In genomic region chr7:44850789-44851624, GRCm38 (mm10) we compare ENCODE assay signal across 8 mouse cellular contexts. TPM values are rescaled to one million over a fixed set of nuclear protein-coding genes. Genes with fewer than 3 reads are reported as not detected.
DNase-seq lines count a peak whose midpoint lies in the region; ATAC-seq and TF ChIP-seq lines count a peak whose summit lies in the region.

No protein-coding gene starts in this region.

- H3K4me1 ChIP-seq in lung, postnatal 0 days (ENCODE audit: insufficient read depth, low read depth, low read length) = peaks cover 28% of the 10 kb centered on the region
- H3K4me1 ChIP-seq in limb, embryonic 11.5 days (ENCODE audit: control insufficient read depth, insufficient read depth, low read length) = peaks cover 22% of the 10 kb centered on the region
- H3K4me1 ChIP-seq in stomach, embryonic 15.5 days = peaks cover 53% of the 10 kb centered on the region

- 72% methylated on average over 8 of the region's 8 CpGs for WGBS in lung, postnatal 0 days
- 84% methylated on average over 8 of the region's 8 CpGs for WGBS in limb, embryonic 11.5 days
- 79% methylated on average over 8 of the region's 8 CpGs for WGBS in stomach, embryonic 15.5 days

- H3K36me3 ChIP-seq in lung, postnatal 0 days (ENCODE audit: insufficient read depth, low read length) = peaks cover 7% of the 10 kb centered on the region
- H3K36me3 ChIP-seq in limb, embryonic 11.5 days (ENCODE audit: control insufficient read depth, insufficient read depth, low read length) = peaks cover 10% of the 10 kb centered on the region
- peaks cover 13% of the 10 kb centered on the region for H3K36me3 ChIP-seq in stomach, embryonic 15.5 days

- H3K27ac ChIP-seq in lung, postnatal 0 days (ENCODE audit: low read length) = peak overlapping the region; percentile 98
- peak overlapping the region; percentile 91; the same call in 1 of the 2 replicates for H3K27ac ChIP-seq in limb, embryonic 11.5 days (replicated peaks; ENCODE audit: low read depth, low read length)
- H3K27ac ChIP-seq in stomach, embryonic 15.5 days = peak overlapping the region; percentile 99

- peak overlapping the region; percentile 88 for H3K4me2 ChIP-seq in lung, postnatal 0 days (replicated peaks; ENCODE audit: low read depth, low read length)
- peak overlapping the region; percentile 83 for H3K4me2 ChIP-seq in limb, embryonic 11.5 days (ENCODE audit: low read depth, severe bottlenecking)
- peak overlapping the region; percentile 68 for H3K4me2 ChIP-seq in stomach, embryonic 15.5 days

- no peak for TF ChIP-seq EP300 in lung, postnatal 0 days (IDR thresholded peaks at IDR 0.05)

- peak; percentile 40 to 60 for DNase-seq in adrenal gland, adult (ENCODE audit: inconsistent age in 2 of 2, low spot score in 1 of 2)
- DNase-seq in adrenal gland, postnatal 10 days = no peak
- DNase-seq in lung, postnatal 0 days (ENCODE audit: low spot score) = no peak
- DNase-seq in lung, postnatal 4 days = no peak
- no peak for DNase-seq in limb, embryonic 11.5 days (ENCODE audit: low spot score)
- DNase-seq in layer of hippocampus, adult 11-12 months (ENCODE audit: low spot score) = no peak
- DNase-seq in c-Kit-positive CD71-positive TER-119-positive erythroid progenitor cells, embryonic 14.5 days (ENCODE audit: low spot score) = no peak

- no peaks in the 10 kb centered on the region for H3K9me3 ChIP-seq in lung, postnatal 0 days (ENCODE audit: low read length)
- H3K9me3 ChIP-seq in limb, embryonic 11.5 days (ENCODE audit: control insufficient read depth, low read length) = no peaks in the 10 kb centered on the region
- H3K9me3 ChIP-seq in stomach, embryonic 15.5 days = no peaks in the 10 kb centered on the region

- no peak for ATAC-seq in lung, postnatal 0 days
- no peak for ATAC-seq in limb, embryonic 11.5 days (ENCODE audit: insufficient number of reproducible peaks, low FRiP score, low TSS enrichment, low read depth)
- no peak for ATAC-seq in stomach, embryonic 15.5 days (ENCODE audit: insufficient read depth, low FRiP score, low read depth)

- H3K27me3 ChIP-seq in lung, postnatal 0 days (replicated peaks; ENCODE audit: insufficient read depth, low read length) = no peaks in the 10 kb centered on the region
- H3K27me3 ChIP-seq in limb, embryonic 11.5 days (ENCODE audit: control insufficient read depth, insufficient read depth, low read length) = no peaks in the 10 kb centered on the region
- no peaks in the 10 kb centered on the region for H3K27me3 ChIP-seq in stomach, embryonic 15.5 days (replicated peaks)

- H3K4me3 ChIP-seq in lung, postnatal 0 days (ENCODE audit: low read depth, low read length) = peak overlapping the region; percentile 82
- H3K4me3 ChIP-seq in limb, embryonic 11.5 days (ENCODE audit: low read depth, low read length) = peak overlapping the region; percentile 80
- H3K4me3 ChIP-seq in stomach, embryonic 15.5 days (replicated peaks) = peak overlapping the region; percentile 69

- TF ChIP-seq CTCF in lung, postnatal 0 days (IDR thresholded peaks at IDR 0.05) = no peak

- H3K9ac ChIP-seq in lung, postnatal 0 days (replicated peaks; ENCODE audit: low read depth) = peak overlapping the region; percentile 76
- peak overlapping the region; percentile 77 for H3K9ac ChIP-seq in limb, embryonic 11.5 days (ENCODE audit: low read length)
- H3K9ac ChIP-seq in stomach, embryonic 15.5 days = peak overlapping the region; percentile 64

RNA-seq across cellular contexts. Expression of gene Tbc1d17, which starts 2.1 kb away (rescaled TPM):
- 10 to 100 TPM; 61.9 to 73.1 TPM for total RNA-seq in adrenal gland, postnatal 10 days (2021)
- 73.2 and 84.0 TPM in 2 replicates for polyA plus RNA-seq in lung, postnatal 0 days (2015; fragmentation: Nextera tagmentation; extraction: Ambion mirVana)
- polyA plus RNA-seq in limb, embryonic 11.5 days (2014; fragmentation: Nextera tagmentation; extraction: Ambion mirVana) = 60.9 and 69.0 TPM in 2 replicates
- 64.5 and 72.0 TPM in 2 replicates for polyA plus RNA-seq in stomach, embryonic 15.5 days (2015; fragmentation: Nextera tagmentation; extraction: Ambion mirVana)

RNA-seq across cellular contexts. Expression of gene Akt1s1, which starts 2.2 kb away (rescaled TPM):
- total RNA-seq in adrenal gland, postnatal 10 days (2021) = 100 to 1,000 TPM in 1 of 2 experiments, 10 to 100 TPM in 1; 92.4 to 109 TPM
- polyA plus RNA-seq in lung, postnatal 0 days (2015; fragmentation: Nextera tagmentation; extraction: Ambion mirVana) = 84.0 and 89.4 TPM in 2 replicates
- polyA plus RNA-seq in limb, embryonic 11.5 days (2014; fragmentation: Nextera tagmentation; extraction: Ambion mirVana) = 38.6 and 63.4 TPM in 2 replicates
- polyA plus RNA-seq in stomach, embryonic 15.5 days (2015; fragmentation: Nextera tagmentation; extraction: Ambion mirVana) = 110 and 112 TPM in 2 replicates

RNA-seq across cellular contexts. Expression of gene Pnkp, which starts 5.9 kb away (rescaled TPM):
- total RNA-seq in adrenal gland, postnatal 10 days (2021) = 10 to 100 TPM; 37.6 to 38.6 TPM
- polyA plus RNA-seq in lung, postnatal 0 days (2015; fragmentation: Nextera tagmentation; extraction: Ambion mirVana) = 39.7 and 41.3 TPM in 2 replicates
- 31.0 and 31.2 TPM in 2 replicates for polyA plus RNA-seq in limb, embryonic 11.5 days (2014; fragmentation: Nextera tagmentation; extraction: Ambion mirVana)
- 25.5 and 32.7 TPM in 2 replicates for polyA plus RNA-seq in stomach, embryonic 15.5 days (2015; fragmentation: Nextera tagmentation; extraction: Ambion mirVana)

RNA-seq across cellular contexts. Expression of gene Ptov1, which starts 18.6 kb away (rescaled TPM):
- total RNA-seq in adrenal gland, postnatal 10 days (2021) = 100 to 1,000 TPM; 239 to 266 TPM
- polyA plus RNA-seq in lung, postnatal 0 days (2015; fragmentation: Nextera tagmentation; extraction: Ambion mirVana) = 276 and 288 TPM in 2 replicates
- 410 and 427 TPM in 2 replicates for polyA plus RNA-seq in limb, embryonic 11.5 days (2014; fragmentation: Nextera tagmentation; extraction: Ambion mirVana)
- 291 and 320 TPM in 2 replicates for polyA plus RNA-seq in stomach, embryonic 15.5 days (2015; fragmentation: Nextera tagmentation; extraction: Ambion mirVana)

RNA-seq across cellular contexts. Expression of gene Atf5, which starts 34.5 kb away (rescaled TPM):
- 100 to 1,000 TPM; 144 to 202 TPM for total RNA-seq in adrenal gland, postnatal 10 days (2021)
- 6.0 and 6.1 TPM in 2 replicates for polyA plus RNA-seq in lung, postnatal 0 days (2015; fragmentation: Nextera tagmentation; extraction: Ambion mirVana)
- 2.1 and 2.3 TPM in 2 replicates for polyA plus RNA-seq in limb, embryonic 11.5 days (2014; fragmentation: Nextera tagmentation; extraction: Ambion mirVana)
- 5.3 and 6.4 TPM in 2 replicates for polyA plus RNA-seq in stomach, embryonic 15.5 days (2015; fragmentation: Nextera tagmentation; extraction: Ambion mirVana)

Comparison
In these comparisons a context has a peak if more than half of its experiments do, and no peak if none do; other contexts are left out.
1. DNase-seq: peak in adrenal gland, adult (2 of 2); none in adrenal gland, postnatal 10 days (single experiment), lung, postnatal 0 days (single experiment), lung, postnatal 4 days (0 of 2), limb, embryonic 11.5 days (single experiment), layer of hippocampus, adult 11-12 months (single experiment) and c-Kit-positive CD71-positive TER-119-positive erythroid progenitor cells, embryonic 14.5 days (single experiment).
2. Peak in every context shown above with its lines, with median percentiles within 50 percentile points of each other: H3K27ac ChIP-seq, H3K4me2 ChIP-seq, H3K4me3 ChIP-seq and H3K9ac ChIP-seq.